Mouse (Mus musculus) gastrocnemius, postnatal 10 days (tissue): ENCODE measurements around the gene Rps6ka1. TPM values are rescaled to one million over a fixed set of nuclear protein-coding genes. Genes with fewer than 3 reads are reported as not detected.

Source experiments
- DNase-seq: peaks from one replicate; pipeline ENCODE4 v3.0.0; 2021; ENCODE audit warnings: mixed read lengths
- total RNA-seq, 2 experiments: library from RNA; stranded (reverse); gene quantifications; 2 replicates each; pipeline ENCODE4 v1.2.3; 2021

Rps6ka1 gene
- total RNA-seq, 2 experiments from 2014 or later, result 7.2 to 8.1 TPM

GRCm38 (mm10) chr4:133897431-133897891, 9.9 kb upstream of the Rps6ka1 start:
- DNase-seq, result no peak

- no peak for DNase-seq
These were observed 9.4 kb upstream of the Rps6ka1 start for GRCm38 (mm10) chr4:133896984-133897383.

- DNase-seq, result no peak
These were observed 8.4 kb upstream of the Rps6ka1 start for GRCm38 (mm10) chr4:133896002-133896401.

- DNase-seq, result no peak
These were observed 348 bp downstream of the Rps6ka1 start for GRCm38 (mm10) chr4:133887249-133887648.

GRCm38 (mm10) chr4:133885991-133886501, 1.6 kb downstream of the Rps6ka1 start:
- no peak for DNase-seq

- no peak for DNase-seq
These were observed 2.3 kb downstream of the Rps6ka1 start for GRCm38 (mm10) chr4:133885331-133885730.

GRCm38 (mm10) chr4:133884888-133885287, 2.7 kb downstream of the Rps6ka1 start:
- DNase-seq, result no peak

- DNase-seq, result no peak
These were observed 3.4 kb downstream of the Rps6ka1 start for GRCm38 (mm10) chr4:133884127-133884753.

- DNase-seq, result no peak
These were observed 5.7 kb downstream of the Rps6ka1 start for GRCm38 (mm10) chr4:133881851-133882250.

GRCm38 (mm10) chr4:133881399-133881798, 6.2 kb downstream of the Rps6ka1 start:
- DNase-seq, result no peak

- DNase-seq, result no peak
These were observed 8.3 kb downstream of the Rps6ka1 start for GRCm38 (mm10) chr4:133879145-133879902.

GRCm38 (mm10) chr4:133877850-133878755, 9.5 kb downstream of the Rps6ka1 start:
- no peak for DNase-seq

- DNase-seq, result no peak
These were observed 12.6 kb downstream of the Rps6ka1 start for GRCm38 (mm10) chr4:133874865-133875517.

- no peak for DNase-seq
These were observed 13.4 kb downstream of the Rps6ka1 start for GRCm38 (mm10) chr4:133873926-133874864.

- no peak for DNase-seq
These were observed 14.2 kb downstream of the Rps6ka1 start for GRCm38 (mm10) chr4:133873431-133873851.

GRCm38 (mm10) chr4:133872812-133873300, 14.7 kb downstream of the Rps6ka1 start:
- DNase-seq, result no peak

- DNase-seq, result no peak
These were observed 15.3 kb downstream of the Rps6ka1 start for GRCm38 (mm10) chr4:133872222-133872811.

- DNase-seq, result no peak
These were observed 22.4 kb downstream of the Rps6ka1 start for GRCm38 (mm10) chr4:133865231-133865630.

GRCm38 (mm10) chr4:133864380-133864981, 23.1 kb downstream of the Rps6ka1 start:
- no peak for DNase-seq
